Mouse (Mus musculus) kidney, adult 2 months (tissue): ENCODE measurements around the gene Orm1.

Experiments used
- CTCF ChIP-seq: fragments of 200-500 bp; conservative IDR thresholded peaks from 2 replicates; pipeline ENCODE4 v1.5.1; 2011; ENCODE audit warnings: low read depth, mild to moderate bottlenecking, control low read depth, low read length, moderate library complexity, mixed read lengths; ENCODE audit not compliant: insufficient read depth, insufficient read length
- POLR2A ChIP-seq: fragments of 200-500 bp; IDR thresholded peaks from one replicate; pipeline ENCODE4 v1.6.1; 2011; ENCODE audit warnings: low read depth, low read length, control low read depth

DNA sequence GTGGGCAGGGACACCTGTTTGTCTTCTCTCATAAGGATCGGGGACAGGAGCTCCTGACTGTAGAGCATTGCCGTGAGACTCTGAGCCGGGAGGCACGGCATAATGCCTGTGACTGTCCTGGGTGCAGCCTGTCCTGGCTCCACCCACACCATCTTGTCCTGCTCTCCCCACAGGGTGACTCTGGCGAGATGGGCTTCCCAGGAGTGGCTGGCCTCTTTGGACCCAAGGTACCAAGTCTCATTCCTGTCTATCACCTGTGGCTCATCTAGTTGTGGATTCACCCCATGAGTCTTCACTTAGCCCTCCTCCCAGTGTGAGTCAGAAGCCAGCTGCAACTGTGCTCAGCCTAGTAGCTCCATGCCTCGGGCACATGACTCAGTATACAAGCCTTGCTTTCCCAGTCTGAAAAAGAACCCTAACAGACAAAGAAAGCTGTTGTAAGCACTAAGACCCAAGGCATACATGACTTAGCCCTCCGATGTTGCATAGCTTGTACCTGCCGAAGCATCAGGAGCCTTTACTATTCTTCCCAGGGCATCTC is 21.0 kb upstream of the Orm1 start:
- TF ChIP-seq CTCF (no peak), POLR2A (no peak)
